Mouse (Mus musculus): ENCODE measurements around the gene Cpsf6. TPM values are rescaled to one million over a fixed set of nuclear protein-coding genes. Genes with fewer than 3 reads are reported as not detected.

Gene Cpsf6
- polyA plus RNA-seq, 1 experiment from 2014 or later = 49.4 TPM

DNA sequence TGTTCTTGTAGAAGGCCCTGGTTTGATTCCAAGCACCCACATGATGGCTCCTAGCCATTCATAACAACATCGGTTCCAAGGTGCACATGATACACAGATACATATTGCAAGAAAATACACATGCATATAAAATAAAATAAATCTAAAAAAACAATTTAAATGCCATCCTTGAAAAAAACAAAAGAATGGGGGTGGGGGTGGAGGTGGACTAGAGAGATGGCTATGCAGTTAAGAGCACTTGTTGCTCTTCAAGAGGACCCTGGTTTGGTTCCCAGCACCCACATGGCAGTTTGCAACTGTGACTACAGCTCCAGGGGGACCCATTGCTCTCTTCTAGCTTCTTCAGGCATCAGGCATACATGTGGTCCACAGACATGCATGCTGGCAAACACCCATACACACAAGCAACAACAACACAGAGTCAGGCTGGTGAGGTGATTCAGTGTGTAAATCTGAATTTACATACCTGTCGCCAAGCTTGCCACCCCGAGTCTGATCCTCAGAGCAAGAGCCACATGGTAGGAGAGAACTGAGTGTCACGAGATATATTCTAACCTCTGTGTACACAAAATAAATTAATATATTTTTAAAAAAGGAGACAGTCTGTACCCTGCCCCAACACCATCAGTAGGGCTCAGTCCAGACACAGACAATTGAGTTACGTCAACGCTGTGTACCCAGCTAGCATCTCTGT, 35.7 kb upstream of the Cpsf6 start:
- WGBS (ENCODE audit: insufficient replicate concordance) = 74% methylated on average over 6 of the region's 6 CpGs
- H3K36me3 ChIP-seq (ENCODE audit: control insufficient read depth, insufficient read depth) = no peaks in the 10 kb centered on the region
- H3K27ac ChIP-seq (ENCODE audit: low read length) = no peak overlapping the region
- H3K27me3 ChIP-seq (ENCODE audit: control insufficient read depth, insufficient read depth, low read depth, low read length) = no peaks in the 10 kb centered on the region
- no peaks in the 10 kb centered on the region for H3K9me3 ChIP-seq (replicated peaks; ENCODE audit: control insufficient read depth, low read length)
- no peak overlapping the region for H3K4me3 ChIP-seq (ENCODE audit: low read depth, low read length)
- H3K4me1 ChIP-seq (ENCODE audit: control insufficient read depth, low read depth, low read length) = peaks cover 11% of the 10 kb centered on the region
- H3K4me2 ChIP-seq (ENCODE audit: low read depth, low read length) = no peak overlapping the region
- ATAC-seq (ENCODE audit: low read depth) = no peak
- no peak overlapping the region for H3K9ac ChIP-seq (ENCODE audit: low read depth, low read length)

DNA sequence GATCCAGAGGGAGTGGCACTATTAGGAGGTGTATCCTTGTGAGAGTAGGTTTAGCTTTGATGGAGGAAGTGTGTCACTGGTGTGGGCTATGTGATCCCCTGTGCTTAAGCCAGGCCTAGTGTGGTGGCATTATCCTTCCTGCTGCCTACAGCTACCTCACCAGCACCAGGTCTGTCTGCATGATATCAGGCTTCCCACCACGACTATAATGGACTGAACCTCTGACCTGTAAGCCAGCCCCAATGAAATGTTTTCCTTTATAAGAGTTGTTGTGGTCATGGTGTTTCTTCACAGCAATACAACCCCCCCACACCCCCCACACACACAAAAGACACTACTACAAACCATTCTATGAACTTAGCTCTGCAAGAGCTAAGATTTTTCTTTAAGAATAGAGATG, 34.9 kb upstream of the Cpsf6 start:
- 57% methylated on average over 1 of the region's 1 CpGs for WGBS (ENCODE audit: insufficient replicate concordance)
- Histone ChIP-seq H3K9ac (ENCODE audit: low read depth, low read length) (no peak overlapping the region), H3K36me3 (ENCODE audit: control insufficient read depth, insufficient read depth) (no peaks in the 10 kb centered on the region), H3K4me2 (ENCODE audit: low read depth, low read length) (no peak overlapping the region), H3K4me3 (ENCODE audit: low read depth, low read length) (no peak overlapping the region), H3K27me3 (ENCODE audit: control insufficient read depth, insufficient read depth, low read depth, low read length) (no peaks in the 10 kb centered on the region), H3K4me1 (ENCODE audit: control insufficient read depth, low read depth, low read length) (peaks cover 11% of the 10 kb centered on the region), H3K9me3 (replicated peaks; ENCODE audit: control insufficient read depth, low read length) (no peaks in the 10 kb centered on the region), H3K27ac (ENCODE audit: low read length) (no peak overlapping the region)
- no peak for ATAC-seq (ENCODE audit: low read depth)

DNA sequence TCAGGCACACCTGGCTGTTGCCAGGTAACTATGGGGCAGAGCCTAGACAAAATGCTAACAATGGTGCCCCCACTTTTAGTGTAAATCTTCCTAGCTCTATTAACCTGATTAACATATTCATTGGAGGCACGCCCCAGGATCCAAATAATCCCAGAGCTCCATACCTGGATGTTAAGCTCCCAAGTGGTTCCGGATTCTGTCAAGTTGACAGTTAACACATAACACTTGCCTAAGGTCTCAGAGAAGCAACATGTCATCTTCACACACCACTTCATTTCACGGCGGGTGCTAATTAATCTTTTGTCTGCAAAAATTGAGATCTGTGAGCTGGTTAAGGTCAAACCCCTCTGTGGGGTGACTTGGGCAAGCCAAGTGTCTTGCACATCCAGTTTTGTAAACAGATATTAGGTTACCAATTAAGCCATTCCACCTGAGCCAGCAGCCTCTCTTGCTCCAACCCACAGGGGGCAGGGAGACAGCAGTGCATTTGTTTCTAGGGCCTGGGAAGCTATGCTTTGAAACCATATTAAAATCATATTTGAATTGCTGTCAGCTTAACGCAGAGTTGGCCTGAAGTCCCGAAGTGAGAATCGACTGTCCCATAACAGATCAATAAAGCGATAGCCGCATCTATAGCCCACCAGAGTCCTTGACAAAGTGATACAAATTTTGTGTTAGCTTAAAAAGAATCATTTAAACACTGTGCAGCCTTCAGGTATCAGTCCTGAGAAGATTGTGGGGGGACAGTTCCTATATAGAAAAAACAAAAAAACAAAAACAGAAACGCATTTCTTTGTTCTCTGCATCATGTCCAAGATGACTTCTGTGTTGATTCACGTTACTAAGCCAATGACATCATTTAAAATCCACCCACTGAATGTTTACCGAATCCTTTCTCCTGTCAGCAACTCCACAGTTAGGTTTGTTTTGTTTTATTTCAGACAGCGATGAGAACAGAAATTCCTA, 34.0 kb upstream of the Cpsf6 start:
- Histone ChIP-seq H3K27me3 (ENCODE audit: control insufficient read depth, insufficient read depth, low read depth, low read length) (no peaks in the 10 kb centered on the region), H3K4me1 (ENCODE audit: control insufficient read depth, low read depth, low read length) (peaks cover 10% of the 10 kb centered on the region), H3K4me2 (ENCODE audit: low read depth, low read length) (peak overlapping the region; percentile 15; the same call in 1 of the 2 replicates), H3K36me3 (ENCODE audit: control insufficient read depth, insufficient read depth) (no peaks in the 10 kb centered on the region), H3K9me3 (replicated peaks; ENCODE audit: control insufficient read depth, low read length) (no peaks in the 10 kb centered on the region), H3K9ac (ENCODE audit: low read depth, low read length) (no peak overlapping the region), H3K4me3 (ENCODE audit: low read depth, low read length) (no peak overlapping the region), H3K27ac (ENCODE audit: low read length) (peak overlapping the region; percentile 21; the same call in 1 of the 2 replicates)
- peak; percentile 47 for ATAC-seq (ENCODE audit: low read depth)
- 62% methylated on average over 13 of the region's 13 CpGs for WGBS (ENCODE audit: insufficient replicate concordance)

DNA sequence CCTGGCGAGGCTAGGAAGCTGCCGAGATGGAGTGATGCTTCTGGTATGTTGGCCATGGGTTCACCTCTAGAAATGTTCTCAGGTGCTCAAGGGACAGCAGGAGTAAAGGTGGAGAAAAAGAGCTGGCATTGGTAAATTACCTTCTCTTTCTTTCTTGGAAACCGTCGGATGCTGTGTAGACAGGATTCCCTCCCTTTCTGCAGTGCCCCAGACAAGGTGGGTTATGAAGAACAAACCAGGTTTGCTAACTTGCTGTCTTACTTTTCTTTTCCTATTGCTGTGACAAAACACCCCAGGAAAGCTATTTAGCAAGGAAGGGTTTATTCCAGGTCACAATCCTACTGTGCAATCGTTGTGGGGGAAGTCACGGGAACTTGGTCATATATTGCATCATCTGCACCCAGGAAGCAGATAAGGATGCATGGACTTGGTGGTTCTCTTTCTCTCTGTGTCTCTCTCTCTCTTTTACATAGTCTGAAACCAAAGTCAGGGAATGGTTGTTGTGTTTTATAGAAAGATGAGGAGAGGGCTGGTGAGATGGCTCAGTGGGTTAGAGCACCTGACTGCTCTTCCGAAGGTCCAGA, 32.8 kb upstream of the Cpsf6 start:
- H3K9ac ChIP-seq (ENCODE audit: low read depth, low read length) = no peak overlapping the region
- H3K4me1 ChIP-seq (ENCODE audit: control insufficient read depth, low read depth, low read length) = peaks cover 4% of the 10 kb centered on the region; the same call in 1 of the 2 replicates
- no peaks in the 10 kb centered on the region for H3K36me3 ChIP-seq (ENCODE audit: control insufficient read depth, insufficient read depth)
- no peaks in the 10 kb centered on the region for H3K27me3 ChIP-seq (ENCODE audit: control insufficient read depth, insufficient read depth, low read depth, low read length)
- WGBS (ENCODE audit: insufficient replicate concordance) = 54% methylated on average over 7 of the region's 7 CpGs
- H3K9me3 ChIP-seq (replicated peaks; ENCODE audit: control insufficient read depth, low read length) = no peaks in the 10 kb centered on the region
- H3K27ac ChIP-seq (ENCODE audit: low read length) = peak overlapping the region; percentile 75
- no peak overlapping the region for H3K4me2 ChIP-seq (ENCODE audit: low read depth, low read length)
- H3K4me3 ChIP-seq (ENCODE audit: low read depth, low read length) = no peak overlapping the region
- ATAC-seq (ENCODE audit: low read depth) = peak; percentile 58

DNA sequence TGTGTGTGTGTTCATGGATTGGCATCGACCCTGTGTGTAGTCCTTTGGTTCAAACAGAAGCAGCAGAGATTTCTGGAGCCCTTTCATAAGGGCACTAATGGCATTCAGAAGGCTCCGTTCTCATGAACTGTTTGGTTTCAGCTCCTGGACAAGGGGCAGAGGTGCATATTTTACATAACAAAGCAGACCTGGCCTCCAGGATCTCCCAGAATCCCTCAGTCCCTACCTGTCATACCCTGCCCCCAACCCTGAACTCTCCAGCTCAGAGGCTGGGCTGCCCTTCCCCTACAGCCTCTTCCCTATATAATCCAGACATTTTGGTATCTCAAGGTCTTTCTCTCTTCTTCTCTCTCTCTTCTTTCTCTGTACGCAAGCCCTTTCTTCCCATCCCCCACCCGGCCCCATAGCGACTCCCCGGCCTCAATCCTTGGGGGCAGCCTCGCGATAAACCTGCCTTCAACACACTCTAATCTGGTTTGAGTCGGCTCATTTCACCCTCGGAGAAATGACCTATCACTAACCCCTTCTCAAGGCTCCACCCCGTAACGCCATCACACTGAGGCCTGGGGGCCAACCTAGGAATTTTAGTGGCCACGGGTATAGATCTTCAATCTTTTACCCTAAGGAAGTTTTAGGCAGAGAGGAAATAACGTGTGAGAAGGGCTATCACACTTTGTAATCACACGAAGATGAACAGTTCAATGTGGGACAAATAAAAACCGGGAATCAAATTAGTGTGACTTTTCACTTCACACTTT, 32.1 kb upstream of the Cpsf6 start:
- H3K4me1 ChIP-seq (ENCODE audit: control insufficient read depth, low read depth, low read length) = no peaks in the 10 kb centered on the region; the same call in 1 of the 2 replicates
- ATAC-seq (ENCODE audit: low read depth) = 0 out of 2 replicates have a peak, but pooled peaks have one; percentile 15
- no peak overlapping the region for H3K4me2 ChIP-seq (ENCODE audit: low read depth, low read length)
- WGBS (ENCODE audit: insufficient replicate concordance) = 34% methylated on average over 16 of the region's 16 CpGs
- no peaks in the 10 kb centered on the region for H3K9me3 ChIP-seq (replicated peaks; ENCODE audit: control insufficient read depth, low read length)
- H3K27me3 ChIP-seq (ENCODE audit: control insufficient read depth, insufficient read depth, low read depth, low read length) = no peaks in the 10 kb centered on the region
- H3K27ac ChIP-seq (ENCODE audit: low read length) = peak overlapping the region; percentile 75
- H3K36me3 ChIP-seq (ENCODE audit: control insufficient read depth, insufficient read depth) = no peaks in the 10 kb centered on the region
- no peak overlapping the region for H3K4me3 ChIP-seq (ENCODE audit: low read depth, low read length)
- no peak overlapping the region for H3K9ac ChIP-seq (ENCODE audit: low read depth, low read length)

DNA sequence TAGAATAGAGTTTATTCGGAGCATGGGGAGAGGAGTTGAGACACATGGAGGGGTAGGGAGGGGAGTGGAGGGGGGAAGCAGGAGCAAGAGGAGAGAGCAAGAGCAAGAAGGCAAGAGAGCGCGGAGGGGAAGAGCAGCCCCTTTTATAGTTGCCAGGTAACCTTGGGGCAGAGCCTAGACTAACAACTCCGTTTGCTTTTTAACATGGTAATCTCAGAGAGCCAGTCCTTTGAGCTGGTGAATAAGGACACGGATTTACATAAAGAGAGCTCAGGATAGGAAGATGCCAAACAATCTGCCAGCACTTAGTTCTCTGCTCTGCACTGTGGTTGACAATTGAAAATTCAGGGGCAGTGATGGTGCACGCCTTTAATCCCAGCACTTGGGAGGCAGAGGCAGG, 31.3 kb upstream of the Cpsf6 start:
- Histone ChIP-seq H3K4me1 (ENCODE audit: control insufficient read depth, low read depth, low read length) (no peaks in the 10 kb centered on the region; the same call in 1 of the 2 replicates), H3K9me3 (replicated peaks; ENCODE audit: control insufficient read depth, low read length) (no peaks in the 10 kb centered on the region), H3K9ac (ENCODE audit: low read depth, low read length) (no peak overlapping the region), H3K36me3 (ENCODE audit: control insufficient read depth, insufficient read depth) (no peaks in the 10 kb centered on the region), H3K27ac (ENCODE audit: low read length) (no peak overlapping the region), H3K4me3 (ENCODE audit: low read depth, low read length) (no peak overlapping the region), H3K4me2 (ENCODE audit: low read depth, low read length) (no peak overlapping the region), H3K27me3 (ENCODE audit: control insufficient read depth, insufficient read depth, low read depth, low read length) (no peaks in the 10 kb centered on the region)
- WGBS (ENCODE audit: insufficient replicate concordance) = 65% methylated on average over 6 of the region's 6 CpGs
- ATAC-seq (ENCODE audit: low read depth) = no peak

DNA sequence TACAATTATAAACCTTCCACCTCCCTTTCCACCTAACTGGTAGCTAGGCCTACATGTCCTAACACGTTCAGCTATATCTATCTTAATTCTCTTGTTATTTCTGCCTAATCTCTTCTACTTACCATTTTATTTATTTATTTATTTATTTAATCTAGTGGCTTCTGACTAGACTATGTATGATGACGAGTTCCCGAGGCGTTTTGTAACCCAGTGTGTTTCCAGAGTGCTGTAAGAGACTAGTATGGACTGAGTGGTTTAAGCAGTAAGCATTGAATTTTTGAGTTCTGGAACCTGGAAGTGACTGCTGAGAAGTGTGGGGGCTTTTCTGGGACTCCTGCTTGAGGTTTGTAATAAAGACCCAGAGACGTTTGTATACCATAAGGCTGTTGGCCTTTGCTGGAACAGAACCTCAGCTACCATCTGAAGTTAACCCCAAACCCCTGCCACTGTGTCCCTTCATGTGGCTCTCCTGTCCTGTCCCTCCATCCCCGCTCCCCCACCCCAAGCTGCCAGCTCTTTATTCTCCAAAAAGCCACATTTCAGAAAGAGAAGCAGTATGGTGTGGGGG, 30.8 kb upstream of the Cpsf6 start:
- Histone ChIP-seq H3K4me2 (ENCODE audit: low read depth, low read length) (no peak overlapping the region), H3K36me3 (ENCODE audit: control insufficient read depth, insufficient read depth) (no peaks in the 10 kb centered on the region), H3K9ac (ENCODE audit: low read depth, low read length) (no peak overlapping the region), H3K27me3 (ENCODE audit: control insufficient read depth, insufficient read depth, low read depth, low read length) (no peaks in the 10 kb centered on the region), H3K27ac (ENCODE audit: low read length) (no peak overlapping the region), H3K9me3 (replicated peaks; ENCODE audit: control insufficient read depth, low read length) (no peaks in the 10 kb centered on the region), H3K4me1 (ENCODE audit: control insufficient read depth, low read depth, low read length) (no peaks in the 10 kb centered on the region; the same call in 1 of the 2 replicates), H3K4me3 (ENCODE audit: low read depth, low read length) (no peak overlapping the region)
- ATAC-seq (ENCODE audit: low read depth) = no peak
- WGBS (ENCODE audit: insufficient replicate concordance) = 61% methylated on average over 6 of the region's 6 CpGs

Data from liver, embryonic 16.5 days (tissue).